Mouse (Mus musculus): Measurements from ENCODE around the gene Fbxl5. TPM values are rescaled to one million over a fixed set of nuclear protein-coding genes. Genes with fewer than 3 reads are reported as not detected.

Gene Fbxl5
- total and polyA plus RNA-seq, 2 experiments from 2014 or later = 84.5 to 122 TPM

GRCm38 (mm10) chr5:43848275-43848674 is 26.8 kb upstream of the Fbxl5 start:
- Histone ChIP-seq H3K36me3 (ENCODE audit: insufficient read depth, low read length) (no peaks in the 10 kb centered on the region), H3K4me1 (ENCODE audit: insufficient read depth, low read length) (no peaks in the 10 kb centered on the region), H3K9ac (replicated peaks; ENCODE audit: low read length, poor library complexity, severe bottlenecking) (no peak overlapping the region), H3K4me3 (ENCODE audit: low read depth, low read length) (no peak overlapping the region), H3K4me2 (ENCODE audit: low read depth, low read length, poor library complexity, severe bottlenecking) (no peak overlapping the region), H3K27ac (ENCODE audit: low read depth, low read length) (no peak overlapping the region), H3K9me3 (ENCODE audit: low read length) (no peaks in the 10 kb centered on the region), H3K27me3 (ENCODE audit: insufficient read depth, low read length) (no peaks in the 10 kb centered on the region)
- DNase-seq (ENCODE audit: low spot score) (no peak), ATAC-seq (ENCODE audit: low FRiP score) (no peak)
- no peak for TF ChIP-seq CTCF (IDR thresholded peaks at IDR 0.05)
- WGBS = 86% methylated on average over 3 of the region's 3 CpGs

GRCm38 (mm10) chr5:43847555-43847954 is 26.1 kb upstream of the Fbxl5 start:
- Histone ChIP-seq H3K9me3 (ENCODE audit: low read length) (no peaks in the 10 kb centered on the region), H3K9ac (replicated peaks; ENCODE audit: low read length, poor library complexity, severe bottlenecking) (no peak overlapping the region), H3K4me3 (ENCODE audit: low read depth, low read length) (no peak overlapping the region), H3K27me3 (ENCODE audit: insufficient read depth, low read length) (no peaks in the 10 kb centered on the region), H3K4me1 (ENCODE audit: insufficient read depth, low read length) (no peaks in the 10 kb centered on the region), H3K36me3 (ENCODE audit: insufficient read depth, low read length) (no peaks in the 10 kb centered on the region), H3K4me2 (ENCODE audit: low read depth, low read length, poor library complexity, severe bottlenecking) (no peak overlapping the region), H3K27ac (ENCODE audit: low read depth, low read length) (no peak overlapping the region)
- TF ChIP-seq CTCF (IDR thresholded peaks at IDR 0.05) = no peak
- ATAC-seq (ENCODE audit: low FRiP score) (no peak), DNase-seq (ENCODE audit: low spot score) (no peak)

GRCm38 (mm10) chr5:43846227-43846626 is 24.8 kb upstream of the Fbxl5 start:
- 31% methylated on average over 2 of the region's 2 CpGs for WGBS
- H3K4me2 ChIP-seq (ENCODE audit: low read depth, low read length, poor library complexity, severe bottlenecking) = no peak overlapping the region
- no peak overlapping the region for H3K9ac ChIP-seq (replicated peaks; ENCODE audit: low read length, poor library complexity, severe bottlenecking)
- no peaks in the 10 kb centered on the region for H3K9me3 ChIP-seq (ENCODE audit: low read length)
- no peak overlapping the region for H3K27ac ChIP-seq (ENCODE audit: low read depth, low read length)
- H3K27me3 ChIP-seq (ENCODE audit: insufficient read depth, low read length) = no peaks in the 10 kb centered on the region
- peak; percentile 9 for DNase-seq (ENCODE audit: low spot score)
- H3K4me3 ChIP-seq (ENCODE audit: low read depth, low read length) = no peak overlapping the region
- no peaks in the 10 kb centered on the region for H3K4me1 ChIP-seq (ENCODE audit: insufficient read depth, low read length)
- no peak for TF ChIP-seq CTCF (IDR thresholded peaks at IDR 0.05)
- no peaks in the 10 kb centered on the region for H3K36me3 ChIP-seq (ENCODE audit: insufficient read depth, low read length)
- no peak for ATAC-seq (ENCODE audit: low FRiP score)

GRCm38 (mm10) chr5:43845646-43846045 is 24.2 kb upstream of the Fbxl5 start:
- H3K36me3 ChIP-seq (ENCODE audit: insufficient read depth, low read length) = no peaks in the 10 kb centered on the region
- no peak for ATAC-seq (ENCODE audit: low FRiP score)
- H3K4me1 ChIP-seq (ENCODE audit: insufficient read depth, low read length) = no peaks in the 10 kb centered on the region
- no peak overlapping the region for H3K9ac ChIP-seq (replicated peaks; ENCODE audit: low read length, poor library complexity, severe bottlenecking)
- H3K4me2 ChIP-seq (ENCODE audit: low read depth, low read length, poor library complexity, severe bottlenecking) = no peak overlapping the region
- DNase-seq (ENCODE audit: low spot score) = no peak
- no peak for TF ChIP-seq CTCF (IDR thresholded peaks at IDR 0.05)
- no peaks in the 10 kb centered on the region for H3K27me3 ChIP-seq (ENCODE audit: insufficient read depth, low read length)
- H3K27ac ChIP-seq (ENCODE audit: low read depth, low read length) = no peak overlapping the region
- no peak overlapping the region for H3K4me3 ChIP-seq (ENCODE audit: low read depth, low read length)
- H3K9me3 ChIP-seq (ENCODE audit: low read length) = no peaks in the 10 kb centered on the region
- WGBS = 83% methylated on average over 1 of the region's 1 CpGs

- DNase-seq (ENCODE audit: low spot score) (peak; percentile 14), ATAC-seq (ENCODE audit: low FRiP score) (no peak)
- no peak overlapping the region for H3K27ac ChIP-seq (ENCODE audit: low read depth, low read length)
- no peaks in the 10 kb centered on the region for H3K4me1 ChIP-seq (ENCODE audit: insufficient read depth, low read length)
- H3K36me3 ChIP-seq (ENCODE audit: insufficient read depth, low read length) = no peaks in the 10 kb centered on the region
- no peak for TF ChIP-seq CTCF (IDR thresholded peaks at IDR 0.05)
- WGBS = 81% methylated on average over 5 of the region's 5 CpGs
- H3K27me3 ChIP-seq (ENCODE audit: insufficient read depth, low read length) = no peaks in the 10 kb centered on the region
- no peak overlapping the region for H3K9ac ChIP-seq (replicated peaks; ENCODE audit: low read length, poor library complexity, severe bottlenecking)
- no peak overlapping the region for H3K4me3 ChIP-seq (ENCODE audit: low read depth, low read length)
- H3K9me3 ChIP-seq (ENCODE audit: low read length) = no peaks in the 10 kb centered on the region
- H3K4me2 ChIP-seq (ENCODE audit: low read depth, low read length, poor library complexity, severe bottlenecking) = no peak overlapping the region
Observed at GRCm38 (mm10) chr5:43845083-43845482, 23.6 kb upstream of the Fbxl5 start.

- 66% methylated on average over 3 of the region's 3 CpGs for WGBS
- Histone ChIP-seq H3K4me2 (ENCODE audit: low read depth, low read length, poor library complexity, severe bottlenecking) (no peak overlapping the region), H3K4me3 (ENCODE audit: low read depth, low read length) (no peak overlapping the region), H3K36me3 (ENCODE audit: insufficient read depth, low read length) (no peaks in the 10 kb centered on the region), H3K4me1 (ENCODE audit: insufficient read depth, low read length) (no peaks in the 10 kb centered on the region), H3K27me3 (ENCODE audit: insufficient read depth, low read length) (no peaks in the 10 kb centered on the region), H3K9ac (replicated peaks; ENCODE audit: low read length, poor library complexity, severe bottlenecking) (no peak overlapping the region), H3K9me3 (ENCODE audit: low read length) (no peaks in the 10 kb centered on the region), H3K27ac (ENCODE audit: low read depth, low read length) (no peak overlapping the region)
- DNase-seq (ENCODE audit: low spot score) (no peak), ATAC-seq (ENCODE audit: low FRiP score) (no peak)
- TF ChIP-seq CTCF (IDR thresholded peaks at IDR 0.05) = no peak
Observed at GRCm38 (mm10) chr5:43842576-43843155, 21.2 kb upstream of the Fbxl5 start.
